Mouse (Mus musculus) right cerebral cortex, postnatal 10 days (tissue): ENCODE measurements at regions not wholly inside any gene's neighbourhood (a gene's known extent, or its start where the extent isn't known, plus 50 kb on each side); places are given as distances from the start of the nearest gene placed in this dataset.

ENCODE experiments used
- DNase-seq, 2 experiments: peaks; one replicate each; pipeline ENCODE4 v3.0.0; 2021; ENCODE audit warnings: low spot score in 2 of 2

- DNase-seq, result no peak
Observed at GRCm38 (mm10) chr3:39571444-39572237, 684.9 kb downstream of the Fat4 start.

- DNase-seq, result no peak
Observed at GRCm38 (mm10) chr3:39575200-39575599, 688.5 kb downstream of the Fat4 start.

GRCm38 (mm10) chr3:39591312-39591711, 704.6 kb downstream of the Fat4 start:
- DNase-seq, result peak in 1 of 2 experiments; percentile 61

- DNase-seq, result peak; percentile 36 to 67
Observed at GRCm38 (mm10) chr3:39592349-39593117, 705.8 kb downstream of the Fat4 start.

- no peak for DNase-seq
Observed at GRCm38 (mm10) chr3:39609937-39610336, 723.2 kb downstream of the Fat4 start.

GRCm38 (mm10) chr3:39612408-39612807, 725.7 kb downstream of the Fat4 start:
- DNase-seq, result no peak

- no peak for DNase-seq
Observed at GRCm38 (mm10) chr3:39637924-39638323, 751.2 kb downstream of the Fat4 start.

- DNase-seq, result no peak
Observed at GRCm38 (mm10) chr3:39643194-39643593, 756.5 kb downstream of the Fat4 start.

- DNase-seq, result no peak
Observed at GRCm38 (mm10) chr3:39666817-39667216, 780.1 kb downstream of the Fat4 start.

GRCm38 (mm10) chr3:39669145-39669544, 782.4 kb downstream of the Fat4 start:
- no peak for DNase-seq

- DNase-seq, result no peak
Observed at GRCm38 (mm10) chr3:39673997-39674396, 787.3 kb downstream of the Fat4 start.

GRCm38 (mm10) chr3:39674927-39675326, 788.2 kb downstream of the Fat4 start:
- DNase-seq, result no peak

GRCm38 (mm10) chr3:39705610-39706009, 818.9 kb downstream of the Fat4 start:
- DNase-seq, result no peak

- DNase-seq, result no peak
Observed at GRCm38 (mm10) chr3:39712795-39713709, 818.0 kb upstream of the Intu start.

GRCm38 (mm10) chr3:39714056-39714592, 817.0 kb upstream of the Intu start:
- DNase-seq, result no peak

- DNase-seq, result peak; percentile 42 to 43
Observed at GRCm38 (mm10) chr3:39718946-39719545, 812.0 kb upstream of the Intu start.

GRCm38 (mm10) chr3:39725755-39726154, 805.3 kb upstream of the Intu start:
- no peak for DNase-seq

- no peak for DNase-seq
Observed at GRCm38 (mm10) chr3:39736639-39737038, 794.4 kb upstream of the Intu start.

GRCm38 (mm10) chr3:39745947-39746346, 785.1 kb upstream of the Intu start:
- DNase-seq, result peak; percentile 69 to 82

- no peak for DNase-seq
Observed at GRCm38 (mm10) chr3:39768981-39769568, 762.0 kb upstream of the Intu start.
